Mouse (Mus musculus): Measurements from ENCODE around the gene Smim22.

The Smim22 gene

DNA sequence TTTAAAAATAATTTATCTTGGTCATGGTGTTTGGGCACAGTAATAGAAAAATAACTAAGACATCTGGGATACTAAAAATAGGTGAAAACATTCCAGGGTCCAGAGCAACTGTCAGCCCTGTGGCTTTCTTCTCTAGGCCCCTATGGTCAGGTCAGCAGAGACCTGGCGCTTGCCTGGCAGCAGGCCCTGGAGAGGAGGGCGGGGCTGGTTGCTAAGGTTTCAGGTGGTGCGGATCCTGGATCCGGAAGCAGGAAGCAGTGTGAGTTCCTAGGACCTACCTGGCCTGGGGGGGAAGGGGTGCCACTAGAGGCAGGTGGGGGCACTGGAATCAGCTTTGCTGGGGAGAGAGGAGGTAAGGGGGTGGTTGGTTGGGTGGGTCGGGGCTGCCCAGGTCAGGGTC is at the start of gene Smim22:
Smim22 (plus strand) TSS at position 222 of the 400 bp plus-strand sequence.
- no peak for DNase-seq

DNA sequence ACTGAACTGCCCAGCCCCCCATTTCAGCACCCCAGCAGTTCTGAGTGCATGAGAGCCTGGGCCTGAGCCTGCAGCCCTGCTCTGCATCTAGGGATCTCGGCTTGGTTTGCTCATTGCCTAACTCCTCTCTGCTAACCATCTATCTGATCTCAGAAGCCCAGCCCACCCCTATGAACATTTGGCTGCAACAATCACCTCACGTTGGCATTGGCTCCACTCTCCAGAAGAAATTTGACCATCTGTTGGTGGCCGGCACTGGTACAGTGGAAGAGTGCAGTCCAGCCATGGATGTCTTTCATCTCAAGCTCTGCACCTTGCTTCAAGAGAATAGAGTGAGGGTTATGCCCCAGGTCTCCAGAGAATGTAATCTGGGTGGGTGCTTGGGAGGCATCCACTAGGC is 49.6 kb upstream of the Smim22 start:
- DNase-seq: peak; percentile 61

DNA sequence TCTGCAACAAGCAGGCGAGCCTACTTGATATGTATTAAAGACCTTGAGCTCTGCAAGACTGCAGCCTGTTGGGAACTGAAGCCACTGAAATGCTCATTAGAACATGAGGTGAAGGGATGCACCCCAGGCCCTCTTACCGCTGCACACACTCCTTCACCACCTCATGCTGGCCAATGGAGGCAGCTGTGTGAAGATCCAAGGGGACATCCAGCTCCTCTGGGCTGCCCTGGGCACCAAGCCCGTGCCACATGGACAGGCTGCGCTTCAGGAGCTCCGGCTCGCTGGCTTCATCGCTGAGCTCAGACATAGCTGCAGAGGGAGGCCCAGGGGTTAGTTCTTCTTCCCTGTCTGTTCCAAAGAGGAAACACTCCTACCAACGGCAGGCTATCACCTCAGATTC is 46.8 kb upstream of the Smim22 start:
- no peak for DNase-seq

DNA sequence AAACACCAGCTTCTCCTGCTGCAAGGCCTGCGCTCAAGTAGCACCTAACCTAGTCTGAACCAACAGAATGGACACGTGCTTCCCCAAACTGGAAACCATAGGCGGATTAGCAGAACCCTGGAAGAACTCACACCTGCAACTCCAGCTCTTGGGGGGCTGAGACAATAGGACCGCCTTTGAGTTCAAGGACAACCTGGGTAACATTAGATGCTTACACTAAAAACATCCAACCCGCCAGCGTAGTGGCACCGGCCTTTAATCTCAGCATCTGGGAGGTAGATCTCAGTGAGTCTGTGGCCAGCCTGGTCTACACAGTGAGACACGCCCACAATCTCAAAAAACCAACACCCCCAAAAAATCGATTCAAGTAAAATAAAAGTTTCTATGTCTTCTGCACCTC is 43.7 kb upstream of the Smim22 start:
- DNase-seq: no peak

DNA sequence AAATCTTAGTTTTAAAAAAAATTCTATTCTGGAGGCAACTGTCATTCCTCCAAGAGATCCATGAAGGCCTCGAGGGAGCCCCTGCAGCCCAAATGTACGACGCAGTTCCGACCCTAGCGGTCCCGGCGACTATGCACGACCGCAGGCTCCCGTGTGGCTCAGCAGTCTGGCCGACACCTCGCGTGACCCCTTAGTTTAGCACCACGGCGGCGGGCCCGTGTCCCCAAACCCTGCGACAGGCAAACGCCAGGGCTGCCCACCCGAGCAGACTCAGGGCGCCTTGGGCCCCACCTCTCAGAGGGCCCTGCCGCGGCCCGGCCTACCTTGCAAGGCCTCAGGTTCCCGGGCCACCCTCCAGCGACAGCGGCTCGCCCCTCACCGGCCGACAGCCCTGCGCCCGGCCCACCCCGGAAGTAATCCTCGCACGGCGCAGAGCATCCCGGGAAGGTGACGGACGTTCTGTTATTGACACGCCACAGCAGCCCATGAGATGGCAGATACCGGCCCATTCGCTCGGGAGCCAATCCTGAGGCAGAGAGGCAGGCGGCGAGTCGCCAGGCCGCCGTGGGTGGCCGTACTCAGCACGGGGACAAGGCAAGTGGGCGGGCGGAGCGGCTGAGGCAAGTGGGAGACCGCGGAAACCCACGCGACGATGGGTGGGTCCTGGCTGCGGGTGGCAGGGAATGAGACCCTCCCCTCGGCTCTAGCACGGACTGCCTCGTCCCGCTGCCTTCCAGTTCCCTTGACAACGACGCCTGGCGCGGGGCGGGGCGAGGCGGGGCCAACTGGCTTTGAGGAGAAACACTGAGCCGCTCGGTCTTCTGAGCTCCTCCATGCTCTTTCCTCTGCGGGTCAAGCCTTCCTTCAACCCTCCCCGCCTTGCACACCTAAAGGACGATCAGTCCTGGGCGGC is 43.0 kb upstream of the Smim22 start, which contains the start of gene Anks3:
Anks3 (minus strand) TSS at position 409 of the 913 bp plus-strand sequence.
- DNase-seq: peak; percentile 98 to 99

DNA sequence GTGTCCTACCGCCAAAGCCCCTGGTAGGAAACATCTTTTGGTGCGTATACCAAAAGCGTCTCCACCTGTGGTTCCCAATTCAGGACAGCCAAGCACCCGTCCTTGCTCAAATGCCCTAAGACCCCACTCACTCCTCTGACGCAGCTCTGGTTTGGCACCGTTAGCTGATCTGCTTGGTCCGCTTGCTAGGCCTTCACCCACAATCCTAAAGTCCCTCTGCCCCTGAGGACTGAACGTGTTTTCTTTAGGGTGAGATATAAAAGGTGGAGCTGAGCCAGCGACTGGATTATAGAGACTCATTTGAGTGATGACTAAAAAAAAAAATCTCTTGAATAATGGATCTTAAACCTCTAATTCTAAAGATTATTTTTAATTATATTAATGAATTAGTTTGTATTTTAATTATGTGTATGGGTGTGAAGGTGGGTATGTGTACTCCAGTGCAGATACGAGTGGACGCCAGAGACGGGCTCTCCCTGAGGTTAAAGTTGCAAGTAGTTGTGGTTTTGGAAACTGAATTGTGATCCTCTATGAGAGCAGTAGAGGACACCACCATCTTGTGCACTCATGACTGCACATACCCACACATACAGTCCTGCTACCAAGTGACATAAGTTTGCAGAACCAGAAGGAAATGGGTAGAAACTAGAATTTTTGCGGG is 42.2 kb upstream of the Smim22 start:
- DNase-seq: no peak

DNA sequence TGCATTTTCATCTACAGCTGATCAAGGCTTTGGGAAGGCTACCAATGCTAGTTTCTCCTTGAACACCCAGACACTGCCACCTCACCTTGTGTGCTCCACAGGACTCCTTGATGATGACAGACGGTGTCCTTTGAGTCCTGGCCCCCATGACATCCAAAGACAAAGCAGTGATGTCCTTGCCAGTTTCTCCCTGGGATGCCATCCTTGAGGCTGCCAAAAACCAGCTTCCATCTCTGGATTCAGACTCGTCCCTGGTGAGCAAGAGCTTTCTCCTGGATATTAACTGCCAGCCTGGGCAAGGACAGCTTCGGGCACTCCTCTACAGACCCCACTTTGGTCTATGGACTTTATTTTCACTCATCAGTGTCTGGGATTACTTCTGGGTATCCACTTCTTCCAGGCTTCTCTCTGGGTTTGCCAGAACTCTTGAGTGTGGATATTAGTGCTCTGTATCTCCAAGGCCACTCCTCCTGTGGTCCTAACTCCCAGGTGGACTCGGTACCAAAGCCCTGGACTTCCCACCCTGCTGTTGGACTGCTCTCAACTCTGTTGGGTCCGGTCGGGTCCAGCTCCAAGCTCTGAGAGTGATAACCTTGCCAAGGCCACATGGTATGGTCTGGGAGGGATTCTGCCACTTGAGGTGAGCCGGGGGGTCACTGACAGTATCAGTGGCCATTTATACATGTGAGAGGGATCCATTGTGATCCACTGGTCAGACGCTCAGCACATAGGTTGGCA is 41.5 kb upstream of the Smim22 start:
- DNase-seq: peak in 1 of 2 experiments; percentile 46

DNA sequence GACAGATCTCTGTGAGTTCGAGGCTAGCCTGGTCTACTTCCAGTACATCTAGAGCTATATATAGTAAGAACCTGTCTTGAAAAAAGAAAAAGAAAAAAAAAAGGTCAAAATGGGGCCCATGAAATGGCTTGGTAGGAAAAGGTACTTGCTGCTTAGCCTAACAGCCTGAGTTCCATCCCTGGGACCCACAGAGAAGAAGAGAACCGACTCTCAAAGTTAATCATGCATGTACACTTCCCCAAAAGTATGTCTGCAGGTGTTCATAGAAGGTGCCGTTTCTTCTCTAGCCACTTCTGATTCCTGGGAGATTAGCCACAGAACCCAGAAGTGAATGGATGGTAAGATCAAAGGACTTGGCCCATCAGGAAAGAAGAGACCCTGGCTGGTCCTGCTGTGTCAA is 38.7 kb upstream of the Smim22 start:
- DNase-seq: no peak

DNA sequence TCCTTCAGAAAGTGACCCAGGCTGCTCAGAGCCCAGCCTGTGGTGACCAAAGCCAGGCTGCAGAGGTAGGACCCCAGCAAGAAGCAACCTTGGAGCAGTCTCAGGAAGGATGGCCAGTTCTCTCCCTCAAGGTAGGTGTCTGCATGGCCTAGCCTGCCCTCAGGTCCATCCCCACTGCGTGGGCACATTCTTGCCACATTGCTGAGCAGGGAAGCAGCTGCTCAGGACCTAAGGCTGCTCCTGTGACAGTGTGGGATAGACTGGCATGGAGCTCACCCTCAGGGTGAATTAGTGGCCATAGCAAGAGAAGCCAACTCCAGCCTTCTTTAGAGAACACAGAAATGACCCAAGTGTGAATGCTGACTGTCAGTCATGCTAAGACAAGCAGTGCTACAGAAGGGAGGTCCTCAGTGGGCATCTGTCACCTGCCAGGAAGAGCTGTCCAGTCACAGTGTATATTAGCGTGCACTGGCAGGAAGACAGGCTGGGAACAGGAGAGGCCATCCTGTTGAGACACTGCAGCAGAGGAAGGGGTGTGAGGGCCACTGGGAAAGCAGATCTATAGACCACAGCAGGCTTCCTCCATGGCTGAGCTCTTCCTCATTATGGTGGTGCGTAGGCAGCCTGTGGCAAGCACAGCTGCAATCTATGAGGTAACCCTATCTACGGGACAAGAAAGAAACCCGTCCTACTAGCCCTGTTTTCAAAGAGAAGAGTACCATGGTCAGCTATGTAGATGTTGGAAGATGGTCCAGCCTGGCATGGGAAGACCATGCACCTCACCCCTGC is 37.8 kb upstream of the Smim22 start:
- no peak for DNase-seq

DNA sequence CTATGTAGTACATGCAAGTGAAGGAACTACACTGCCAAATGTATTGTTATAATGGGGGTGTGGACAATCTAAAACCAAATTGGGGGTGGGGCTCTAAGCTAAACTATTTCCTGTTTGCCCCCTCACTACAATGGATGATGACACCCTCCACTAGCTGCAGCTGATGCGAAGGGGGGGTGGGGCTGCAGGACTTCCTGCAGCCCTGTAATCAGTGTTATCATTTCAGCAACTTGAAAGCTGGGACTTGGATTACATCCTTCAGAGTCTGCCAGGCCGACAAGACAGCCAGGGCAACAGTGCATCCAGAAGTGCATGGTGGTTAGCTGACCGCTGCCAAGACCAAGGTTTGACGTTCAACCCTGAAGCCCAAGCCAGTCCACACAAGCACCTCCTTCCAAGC is 35.5 kb upstream of the Smim22 start:
- DNase-seq: no peak

DNA sequence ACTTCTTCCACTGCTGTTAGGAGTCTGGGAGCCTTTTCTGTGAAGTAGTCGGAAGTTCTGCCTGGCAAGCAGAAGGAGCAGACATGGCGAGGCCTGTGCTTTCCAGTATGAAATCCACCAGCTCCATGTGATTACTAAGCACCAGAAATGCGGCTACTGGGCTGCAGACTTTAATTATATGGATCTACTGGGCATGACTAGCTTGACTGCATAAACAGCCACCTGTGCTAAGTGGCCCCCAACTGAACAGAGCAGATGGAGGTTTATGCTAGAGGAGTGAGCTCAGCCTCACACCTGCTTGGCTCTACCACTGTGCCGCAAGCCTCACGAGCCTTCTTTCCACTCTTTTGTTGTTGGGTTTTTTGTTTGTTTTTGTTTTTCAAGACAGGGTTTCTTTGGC is 32.6 kb upstream of the Smim22 start:
- DNase-seq: peak; percentile 61 to 63

DNA sequence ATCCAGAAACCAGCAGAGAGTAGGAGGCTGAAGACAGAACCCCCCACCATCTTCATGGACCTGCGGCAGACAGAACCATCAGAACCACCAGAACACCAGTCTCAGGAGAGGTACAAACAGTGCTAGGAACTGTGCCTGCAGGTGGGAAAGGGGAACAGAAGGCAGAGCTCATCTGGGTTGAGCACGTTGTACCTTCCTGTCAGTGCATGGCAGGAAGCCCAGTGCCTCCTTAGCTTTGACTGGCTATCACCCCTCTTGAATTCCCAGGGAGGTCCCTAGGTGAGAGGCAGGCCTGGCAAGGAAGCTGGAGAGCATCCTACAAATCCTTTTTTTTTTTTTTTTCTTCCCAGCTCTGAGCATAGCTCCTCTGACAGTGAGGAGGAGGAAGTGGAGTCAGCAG is 30.9 kb upstream of the Smim22 start:
- DNase-seq: peak; percentile 53 to 63

DNA sequence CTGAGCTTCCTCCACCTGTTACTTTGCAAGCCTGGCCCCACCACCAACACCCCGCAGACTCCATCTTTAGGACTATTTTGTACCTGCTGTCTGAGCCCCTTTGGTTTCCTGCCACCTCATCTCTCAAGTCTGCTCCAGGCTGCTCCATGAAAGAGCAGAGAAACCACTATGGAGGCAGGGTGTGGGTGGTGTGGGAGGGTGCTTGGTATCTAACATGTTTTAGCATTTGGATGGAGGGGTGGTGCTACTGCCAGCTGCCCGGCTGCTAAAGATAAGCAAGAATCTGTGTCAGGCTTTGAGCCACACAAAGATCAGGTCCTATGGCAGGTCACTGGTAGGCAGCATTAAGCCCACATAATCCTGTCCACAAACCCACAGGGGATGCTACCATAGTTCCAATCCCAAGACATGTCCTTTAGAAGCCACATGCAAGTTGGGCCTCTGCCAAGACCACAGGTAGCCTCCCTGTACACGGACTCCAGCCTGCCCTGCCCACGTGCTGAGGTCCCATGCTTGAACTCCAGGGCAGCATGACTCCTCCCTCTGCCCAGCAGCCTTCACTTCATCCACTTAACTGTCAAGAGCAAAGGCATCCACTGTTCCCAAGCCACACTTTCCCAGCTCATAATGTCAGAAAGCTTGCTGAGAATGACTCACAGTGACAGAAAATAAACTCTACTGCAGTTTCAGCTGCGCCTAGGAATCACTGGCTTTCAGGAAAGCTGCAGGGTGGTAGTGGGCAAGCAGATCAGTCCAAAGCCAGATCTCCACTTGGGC is 28.6 kb upstream of the Smim22 start:
- no peak for DNase-seq

DNA sequence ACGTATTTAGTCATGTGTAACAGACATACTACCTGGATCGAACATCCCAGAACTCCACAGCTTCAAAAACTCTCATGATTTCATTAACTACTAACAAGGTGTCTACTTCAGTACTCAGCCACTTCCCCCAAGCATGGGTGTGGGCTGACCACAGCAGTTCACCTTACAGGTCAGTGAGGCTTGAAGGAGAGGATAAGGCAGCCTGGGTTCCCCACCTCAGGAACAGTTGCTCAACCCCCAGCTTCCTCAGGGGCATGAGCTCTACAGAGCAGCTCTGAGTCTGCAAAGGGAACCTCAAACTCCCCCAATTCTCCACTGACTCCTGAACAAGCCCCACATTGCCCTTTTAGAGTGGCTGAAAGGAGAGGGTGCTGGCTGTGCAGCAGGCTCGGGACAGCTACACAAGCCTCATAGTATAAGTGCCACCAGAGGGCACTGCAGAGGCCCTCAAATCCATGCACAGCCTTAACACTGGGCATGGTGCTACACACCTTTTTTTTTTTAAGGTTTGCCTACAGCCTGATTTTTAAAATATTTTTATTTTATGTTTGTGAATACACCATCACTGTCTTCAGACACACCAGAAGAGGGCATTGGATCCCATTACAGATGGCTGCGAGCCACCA is 27.2 kb upstream of the Smim22 start:
- DNase-seq: peak in 1 of 2 experiments; percentile 29

DNA sequence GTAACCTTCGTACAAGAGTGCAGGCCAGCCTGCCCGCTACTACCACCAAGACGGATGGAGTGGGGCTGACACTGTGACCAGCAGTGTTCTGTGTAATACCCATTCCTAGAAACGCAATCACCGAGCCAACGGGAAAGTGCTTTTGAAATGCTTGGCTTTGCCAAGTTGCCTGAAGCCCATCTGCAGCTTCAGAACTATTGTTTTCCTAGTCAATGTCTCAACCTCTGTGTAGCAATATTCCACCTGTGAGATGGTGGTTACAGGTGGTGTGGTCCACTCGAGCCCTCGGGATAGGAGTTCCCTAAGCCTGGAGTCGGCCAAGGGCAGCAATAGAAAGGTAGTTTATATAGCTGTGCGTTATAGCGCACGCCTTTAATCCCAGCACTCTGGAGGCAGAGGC is 22.4 kb upstream of the Smim22 start:
- no peak for DNase-seq

DNA sequence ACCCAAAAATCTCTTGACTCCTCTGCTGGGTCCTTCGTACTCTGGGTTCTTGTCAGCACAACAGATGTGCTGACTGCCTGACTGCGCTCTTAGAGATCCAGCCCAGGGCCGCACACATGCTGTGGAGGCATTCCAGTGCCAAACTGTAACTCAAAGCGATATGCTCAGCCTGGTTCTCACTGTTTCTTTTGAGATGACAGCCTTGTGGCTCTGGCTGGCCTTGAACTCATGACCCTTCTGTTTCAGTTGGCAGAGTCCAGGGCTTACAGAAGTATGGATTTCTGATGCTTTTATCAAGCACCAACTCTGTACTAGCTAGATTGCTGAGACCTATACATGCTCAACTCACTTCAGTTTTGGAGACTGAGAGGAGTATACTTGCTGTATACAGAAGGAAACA is 13.8 kb upstream of the Smim22 start:
- DNase-seq: no peak

DNA sequence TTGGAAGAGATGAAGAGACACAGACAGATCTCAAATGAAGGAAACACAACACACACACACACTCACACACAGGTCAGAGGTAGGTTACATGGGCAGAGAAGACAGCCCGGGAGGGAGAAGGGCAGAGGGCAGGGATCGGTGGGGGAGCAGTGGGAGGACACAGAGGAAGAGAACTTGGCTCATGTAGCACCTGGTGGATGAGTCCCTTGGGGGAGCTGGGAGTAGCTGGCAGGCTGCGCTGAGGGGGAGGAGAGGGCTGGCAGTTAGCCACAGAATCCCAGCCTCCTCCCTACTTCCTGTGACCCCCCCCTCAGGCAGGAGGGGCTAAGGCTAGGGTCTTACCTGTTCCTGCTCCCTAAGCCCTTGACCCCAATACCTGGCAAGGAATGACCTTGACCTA is 9.5 kb upstream of the Smim22 start, which contains the start of gene Sept12:
Sept12 (minus strand) TSS at position 300 of the 400 bp plus-strand sequence.
- DNase-seq: no peak

DNA sequence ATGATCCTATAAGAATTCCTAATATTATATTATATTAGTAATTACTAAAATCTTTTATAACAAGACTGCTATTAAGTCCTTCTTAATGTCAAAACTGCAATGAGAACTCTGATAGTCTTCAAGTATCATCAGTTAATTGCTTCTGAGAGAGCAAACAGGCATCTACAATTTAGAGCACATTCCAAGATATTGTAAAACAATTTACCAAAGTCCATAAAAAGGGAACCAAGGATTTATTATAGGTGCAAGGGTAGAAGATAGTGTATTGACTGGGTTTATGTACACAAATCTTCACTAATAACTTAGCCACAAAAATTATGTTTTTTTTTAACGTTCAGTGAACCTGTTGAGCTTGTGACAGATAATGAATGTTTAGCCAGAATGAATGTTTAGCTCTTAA is 8.1 kb upstream of the Smim22 start:
- no peak for DNase-seq

DNA sequence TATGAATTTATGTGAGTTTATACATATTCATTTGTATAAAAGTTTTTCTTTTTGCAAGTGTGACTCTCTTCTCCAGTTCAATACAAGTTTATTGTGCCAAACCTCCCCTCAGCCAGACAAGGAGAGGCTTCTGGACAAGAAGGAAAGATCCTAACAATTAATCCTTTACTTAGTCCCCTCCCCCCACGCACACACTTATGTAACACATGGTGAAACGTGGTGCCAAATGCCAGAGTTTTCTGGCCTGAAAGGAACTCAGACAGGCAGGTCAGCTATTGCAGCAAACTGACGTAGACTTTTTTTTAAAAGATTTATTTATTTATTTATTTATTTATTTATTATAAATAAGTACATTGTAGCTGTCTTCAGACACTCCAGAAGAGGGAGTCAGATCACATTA is 6.5 kb upstream of the Smim22 start:
- no peak for DNase-seq

DNA sequence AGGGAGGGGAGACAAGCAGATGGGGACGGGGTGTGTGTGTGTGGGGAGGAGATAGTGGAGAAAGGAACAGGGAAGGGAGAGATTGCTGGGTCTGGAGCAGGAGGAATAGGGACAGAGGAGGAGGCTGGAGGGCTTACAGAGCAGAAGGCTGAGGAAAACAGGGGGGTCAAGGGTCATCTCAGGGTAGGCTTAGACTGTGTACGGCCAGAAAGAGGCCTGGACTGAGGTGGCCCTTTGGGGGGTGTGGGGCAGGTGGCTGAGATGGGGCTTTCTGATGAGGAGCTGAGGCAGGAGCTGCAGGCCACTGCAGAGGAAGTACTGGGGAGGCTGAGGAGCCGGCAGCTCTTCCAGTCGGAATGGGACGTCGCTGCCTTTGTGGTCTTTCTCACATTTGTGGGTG is 404 bp downstream of the Smim22 start:
- DNase-seq: no peak

DNA sequence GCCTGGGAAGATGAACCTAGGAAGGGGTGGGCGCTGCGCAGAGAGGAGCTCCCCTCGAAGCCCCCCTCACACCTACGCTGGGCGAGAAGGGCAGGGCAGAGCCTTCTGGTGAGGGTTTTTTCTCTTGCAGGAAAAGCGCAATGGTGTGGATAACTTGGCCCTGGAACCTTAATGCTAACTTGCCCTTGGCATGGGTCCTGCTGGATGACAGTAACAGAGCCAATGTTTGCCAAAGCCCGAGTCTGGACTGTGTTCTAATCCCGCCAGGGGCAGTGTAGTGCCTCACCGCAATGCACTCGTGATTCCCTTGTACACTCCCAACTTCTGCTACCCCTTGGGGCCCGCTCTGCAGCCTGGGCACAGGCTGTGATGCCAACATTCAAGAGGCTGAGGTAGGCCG is 988 bp downstream of the Smim22 start:
- no peak for DNase-seq
